Mouse (Mus musculus): ENCODE measurements around the gene Camsap3. TPM values are rescaled to one million over a fixed set of nuclear protein-coding genes. Genes with fewer than 3 reads are reported as not detected.
"Not testable (repeated sequence)": the region's sequence is repeated elsewhere in the genome, so short reads cannot be mapped to it uniquely, and the experiment has no call there.

The Camsap3 gene
- polyA plus RNA-seq, 1 experiment: 0.37 TPM

GRCm38 (mm10) chr8:3569784-3570183, 17.3 kb upstream of the Camsap3 start:
- no peaks in the 10 kb centered on the region for H3K27me3 ChIP-seq (ENCODE audit: control insufficient read depth)
- peaks cover 4% of the 10 kb centered on the region for H3K4me1 ChIP-seq (ENCODE audit: control insufficient read depth)
- H3K4me3 ChIP-seq (replicated peaks): no peak overlapping the region
- TF ChIP-seq GATA1 (IDR thresholded peaks at IDR 0.05; ENCODE audit: low read length): no peak
- TF ChIP-seq TAL1 (IDR thresholded peaks at IDR 0.05; ENCODE audit: low read length): no peak
- H3K9me3 ChIP-seq (ENCODE audit: control insufficient read depth, low read length): no peaks in the 10 kb centered on the region
- H3K36me3 ChIP-seq (ENCODE audit: control insufficient read depth): no peaks in the 10 kb centered on the region

GRCm38 (mm10) chr8:3574546-3574945, 12.5 kb upstream of the Camsap3 start:
- no peak overlapping the region for H3K4me3 ChIP-seq (replicated peaks)
- H3K36me3 ChIP-seq (ENCODE audit: control insufficient read depth): no peaks in the 10 kb centered on the region
- H3K27me3 ChIP-seq (ENCODE audit: control insufficient read depth): no peaks in the 10 kb centered on the region
- H3K4me1 ChIP-seq (ENCODE audit: control insufficient read depth): peaks cover 7% of the 10 kb centered on the region
- no peaks in the 10 kb centered on the region for H3K9me3 ChIP-seq (ENCODE audit: control insufficient read depth, low read length)
- TF ChIP-seq GATA1 (IDR thresholded peaks at IDR 0.05; ENCODE audit: low read length) (no peak), TAL1 (IDR thresholded peaks at IDR 0.05; ENCODE audit: low read length) (no peak)

GRCm38 (mm10) chr8:3576211-3576960, 10.7 kb upstream of the Camsap3 start:
- no peaks in the 10 kb centered on the region for H3K27me3 ChIP-seq (ENCODE audit: control insufficient read depth)
- H3K9me3 ChIP-seq (ENCODE audit: control insufficient read depth, low read length): no peaks in the 10 kb centered on the region
- H3K4me3 ChIP-seq (replicated peaks): no peak overlapping the region
- H3K4me1 ChIP-seq (ENCODE audit: control insufficient read depth): peaks cover 7% of the 10 kb centered on the region
- no peak for TF ChIP-seq GATA1 (IDR thresholded peaks at IDR 0.05; ENCODE audit: low read length)
- TF ChIP-seq TAL1 (IDR thresholded peaks at IDR 0.05; ENCODE audit: low read length): no peak
- H3K36me3 ChIP-seq (ENCODE audit: control insufficient read depth): no peaks in the 10 kb centered on the region

GRCm38 (mm10) chr8:3579390-3580364, 7.4 kb upstream of the Camsap3 start:
- Histone ChIP-seq H3K4me3 (replicated peaks) (no peak overlapping the region), H3K9me3 (ENCODE audit: control insufficient read depth, low read length) (no peaks in the 10 kb centered on the region), H3K36me3 (ENCODE audit: control insufficient read depth) (no peaks in the 10 kb centered on the region), H3K27me3 (ENCODE audit: control insufficient read depth) (no peaks in the 10 kb centered on the region), H3K4me1 (ENCODE audit: control insufficient read depth) (peaks cover 7% of the 10 kb centered on the region)
- TF ChIP-seq GATA1 (IDR thresholded peaks at IDR 0.05; ENCODE audit: low read length) (no peak), TAL1 (IDR thresholded peaks at IDR 0.05; ENCODE audit: low read length) (no peak)

GRCm38 (mm10) chr8:3581961-3582360, 5.1 kb upstream of the Camsap3 start:
- not testable (repeated sequence) for H3K4me3 ChIP-seq (replicated peaks); H3K27me3 ChIP-seq (ENCODE audit: control insufficient read depth); H3K9me3 ChIP-seq (ENCODE audit: control insufficient read depth, low read length); H3K36me3 ChIP-seq (ENCODE audit: control insufficient read depth)
- peaks cover 13% of the 10 kb centered on the region for H3K4me1 ChIP-seq (ENCODE audit: control insufficient read depth)

GRCm38 (mm10) chr8:3586452-3586851, 641 bp upstream of the Camsap3 start:
- no peaks in the 10 kb centered on the region for H3K9me3 ChIP-seq (ENCODE audit: control insufficient read depth, low read length)
- TF ChIP-seq GATA1 (IDR thresholded peaks at IDR 0.05; ENCODE audit: low read length): no peak
- TF ChIP-seq TAL1 (IDR thresholded peaks at IDR 0.05; ENCODE audit: low read length): peak; percentile 42; the same call in 1 of the 3 replicates
- H3K4me1 ChIP-seq (ENCODE audit: control insufficient read depth): peaks cover 33% of the 10 kb centered on the region
- H3K27me3 ChIP-seq (ENCODE audit: control insufficient read depth): peaks cover 7% of the 10 kb centered on the region
- H3K4me3 ChIP-seq (replicated peaks): no peak overlapping the region
- H3K36me3 ChIP-seq (ENCODE audit: control insufficient read depth): no peaks in the 10 kb centered on the region

- peaks cover 33% of the 10 kb centered on the region for H3K4me1 ChIP-seq (ENCODE audit: control insufficient read depth)
- H3K4me3 ChIP-seq (replicated peaks): peak overlapping the region; percentile 72
- peaks cover 7% of the 10 kb centered on the region for H3K27me3 ChIP-seq (ENCODE audit: control insufficient read depth)
- H3K36me3 ChIP-seq (ENCODE audit: control insufficient read depth): no peaks in the 10 kb centered on the region
- no peaks in the 10 kb centered on the region for H3K9me3 ChIP-seq (ENCODE audit: control insufficient read depth, low read length)
- TF ChIP-seq GATA1 (IDR thresholded peaks at IDR 0.05; ENCODE audit: low read length) (no peak), TAL1 (IDR thresholded peaks at IDR 0.05; ENCODE audit: low read length) (no peak)
Measured at GRCm38 (mm10) chr8:3587391-3588257, 531 bp downstream of the Camsap3 start.

GRCm38 (mm10) chr8:3588258-3588633, 1.2 kb downstream of the Camsap3 start:
- no peaks in the 10 kb centered on the region for H3K36me3 ChIP-seq (ENCODE audit: control insufficient read depth)
- no peaks in the 10 kb centered on the region for H3K9me3 ChIP-seq (ENCODE audit: control insufficient read depth, low read length)
- no peak for TF ChIP-seq TAL1 (IDR thresholded peaks at IDR 0.05; ENCODE audit: low read length)
- no peak for TF ChIP-seq GATA1 (IDR thresholded peaks at IDR 0.05; ENCODE audit: low read length)

More at GRCm38 (mm10) chr8:3588258-3588633, 1.2 kb downstream of the Camsap3 start:
- peaks cover 33% of the 10 kb centered on the region for H3K4me1 ChIP-seq (ENCODE audit: control insufficient read depth)
- H3K4me3 ChIP-seq (replicated peaks): peak overlapping the region; percentile 72
- peaks cover 7% of the 10 kb centered on the region for H3K27me3 ChIP-seq (ENCODE audit: control insufficient read depth)
